Mouse (Mus musculus) C2C12 (cell line): ENCODE measurements around the gene Peli2.

Experiments
- CTCF ChIP-seq: IDR thresholded peaks from one replicate; pipeline ENCODE4 v1.5.1; 2011; ENCODE audit not compliant: control insufficient read depth, insufficient read depth, insufficient read length
- USF1 ChIP-seq: IDR thresholded peaks from one replicate; pipeline ENCODE4 v1.6.1; 2011; ENCODE audit warnings: low read depth, mild to moderate bottlenecking, control low read depth, moderate library complexity

DNA sequence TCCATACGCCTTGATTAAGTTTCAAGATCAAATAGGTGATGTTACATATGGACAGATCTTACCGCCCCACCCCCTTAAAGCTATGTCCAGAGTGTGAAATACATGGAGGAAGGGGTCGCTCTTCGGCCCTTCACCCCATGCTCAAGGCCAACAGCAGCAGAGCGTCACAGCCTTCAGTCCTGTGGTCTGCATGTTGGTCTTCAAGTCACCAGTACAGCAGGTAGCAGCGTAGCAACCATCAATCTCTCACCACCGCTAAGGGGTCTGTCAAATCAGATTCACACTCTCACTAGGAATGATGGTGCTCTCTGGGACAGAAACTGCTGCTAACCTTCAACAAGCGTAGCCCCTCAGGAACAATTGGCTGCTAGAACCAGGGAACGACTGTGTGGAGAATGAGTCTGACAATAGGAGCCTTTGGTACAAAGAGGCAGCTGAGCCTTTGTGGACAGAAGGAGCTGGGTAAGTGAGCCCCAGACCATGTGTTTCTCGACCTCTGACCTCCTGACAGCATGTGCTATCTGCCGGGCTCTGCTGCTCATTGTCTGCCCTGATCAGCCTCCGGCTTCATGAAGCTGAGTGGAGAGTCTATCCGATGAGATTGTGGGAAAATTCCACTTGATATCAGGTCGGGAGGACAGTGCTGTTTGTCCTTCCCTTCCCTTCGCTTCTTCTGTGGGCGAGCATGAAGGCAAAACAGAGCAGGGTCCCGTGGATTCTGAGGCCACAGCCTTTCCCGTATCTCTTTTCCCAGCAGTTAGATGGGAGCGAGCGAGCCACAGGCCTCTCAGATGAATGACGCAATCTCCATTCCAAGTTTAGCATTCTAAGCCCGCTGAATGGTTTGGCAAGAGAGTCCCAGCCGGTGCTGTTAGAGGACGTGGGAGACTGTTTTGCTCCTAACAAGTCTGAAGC lies 47.1 kb upstream of the Peli2 start:
- TF ChIP-seq CTCF = no peak
- TF ChIP-seq USF1 = no peak
